Mouse (Mus musculus) thymus, adult 2 months (tissue): ENCODE results near the gene Sestd1.

Source experiments
- CTCF ChIP-seq: fragments of 200-500 bp; IDR thresholded peaks from 2 replicates; pipeline ENCODE4 v1.5.1; 2012; ENCODE audit warnings: mild to moderate bottlenecking, control low read depth, low read length, moderate library complexity, borderline replicate concordance; ENCODE audit not compliant: control insufficient read depth, poor library complexity, insufficient read depth; ENCODE audit errors: extremely low read depth
- POLR2A ChIP-seq: fragments of 200-500 bp; IDR thresholded peaks from 2 replicates; pipeline ENCODE4 v1.6.1; 2012; ENCODE audit warnings: mild to moderate bottlenecking, low read length, control low read depth, moderate library complexity; ENCODE audit not compliant: control insufficient read depth, poor library complexity, insufficient read depth; ENCODE audit errors: extremely low read depth

DNA sequence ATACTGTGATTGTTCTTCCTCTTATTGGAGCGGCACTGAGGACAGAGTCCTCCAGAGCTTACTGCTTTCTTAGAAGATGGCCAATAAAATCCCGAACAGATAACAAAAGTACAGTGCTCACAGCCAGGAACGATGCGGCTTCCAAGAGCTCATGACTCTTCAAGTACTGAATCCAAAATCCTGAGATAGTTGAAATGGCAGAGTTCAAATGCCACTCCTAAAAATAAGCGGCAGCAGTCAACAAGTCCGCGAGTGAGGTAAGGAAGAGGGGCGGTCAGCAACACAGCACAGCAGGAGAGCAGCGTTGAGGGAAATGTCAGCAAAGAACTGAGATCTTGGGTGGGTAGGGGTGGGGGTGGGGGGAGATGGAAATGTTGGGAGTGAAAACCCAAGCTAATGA lies 32.2 kb upstream of the Sestd1 start:
- TF ChIP-seq CTCF, result no peak
- no peak for TF ChIP-seq POLR2A
